Mouse (Mus musculus) heart, embryonic 15.5 days (tissue): ENCODE data around the gene Renbp. TPM values are rescaled to one million over a fixed set of nuclear protein-coding genes. Genes with fewer than 3 reads are reported as not detected.

Experiments used
- ATAC-seq: fragments of 200-750 bp; cut with Nextera tagmentation; replicated peaks from 2 replicates; pipeline ENCODE4 v1.8.0; 2017; ENCODE audit warnings: low read depth, moderate TSS enrichment; ENCODE audit not compliant: insufficient number of reproducible peaks, insufficient read depth, low FRiP score
- H3K27ac ChIP-seq: fragments of 300-500 bp; sonication (generic); 2 replicates; pipeline ENCODE4 v1.5.1; 2015; ENCODE audit warnings: mild to moderate bottlenecking, inconsistent platforms
- H3K27me3 ChIP-seq: fragments of 300-500 bp; sonication (generic); 2 replicates; pipeline ENCODE4 v1.6.1; 2015; ENCODE audit warnings: inconsistent platforms
- H3K36me3 ChIP-seq: fragments of 300-500 bp; sonication (generic); 2 replicates; pipeline ENCODE4 v1.6.1; 2015; ENCODE audit warnings: mild to moderate bottlenecking, inconsistent platforms
- H3K4me1 ChIP-seq: fragments of 300-500 bp; sonication (generic); replicated peaks from 2 replicates; pipeline ENCODE4 v1.6.1; 2015; ENCODE audit warnings: inconsistent platforms
- H3K4me2 ChIP-seq: fragments of 300-500 bp; sonication (generic); 2 replicates; pipeline ENCODE4 v1.6.1; 2015; ENCODE audit warnings: inconsistent platforms, mild to moderate bottlenecking, moderate library complexity
- H3K4me3 ChIP-seq: fragments of 300-500 bp; sonication (generic); 2 replicates; pipeline ENCODE4 v1.5.1; 2015; ENCODE audit warnings: mild to moderate bottlenecking, inconsistent platforms
- H3K9ac ChIP-seq: fragments of 300-500 bp; sonication (generic); 2 replicates; pipeline ENCODE4 v1.6.1; 2015; ENCODE audit warnings: mild to moderate bottlenecking, inconsistent platforms
- H3K9me3 ChIP-seq: fragments of 300-500 bp; sonication (generic); replicated peaks from 2 replicates; pipeline ENCODE4 v1.6.1; 2016; ENCODE audit warnings: inconsistent platforms
- WGBS: fragments of 180-500 bp; shearing (Covaris S2); methylation state at CpG from one replicate; pipeline ENCODE4 v1.1.7; 2015; ENCODE audit warnings: mixed read lengths; 5-methylcytosine and 5-hydroxymethylcytosine counted together
- polyA plus RNA-seq: library from polyadenylated mRNA; unstranded; fragments of >200 nt; fragmentation: Nextera tagmentation; extraction: Ambion mirVana; gene quantifications from 2 replicates; pipeline ENCODE4 v1.2.1, GENCODE M21; 2015

The Renbp gene
- polyA plus RNA-seq, 1 experiment from 2014 or later: 53.5 TPM

- Histone ChIP-seq H3K9ac (no peak within 1 kb of the TSS), H3K4me1 (no peaks in the 10 kb centered on the region), H3K9me3 (no peaks in the 10 kb centered on the region), H3K4me2 (no peak within 1 kb of the TSS), H3K36me3 (no peaks in the 10 kb centered on the region), H3K27ac (no peak within 1 kb of the TSS), H3K4me3 (no peak within 1 kb of the TSS), H3K27me3 (peaks cover 3% of the 10 kb centered on the region; the same call in 1 of the 2 replicates)
- no peak for ATAC-seq
- WGBS: 68% methylated on average over 6 of the region's 6 CpGs
Observed at GRCm38 (mm10) chrX:73891551-73892152, 39.0 kb downstream of the Renbp start, which contains the start of gene Avpr2. Gene Avpr2 (plus strand): TSS chrX:73892102.

GRCm38 (mm10) chrX:73881463-73881862, 49.2 kb downstream of the Renbp start:
- no peaks in the 10 kb centered on the region for H3K9me3 ChIP-seq
- ATAC-seq: no peak
- H3K36me3 ChIP-seq: no peaks in the 10 kb centered on the region
- H3K9ac ChIP-seq: no peak overlapping the region
- WGBS: 29% methylated on average over 6 of the region's 6 CpGs
- peaks cover 5% of the 10 kb centered on the region; the same call in 1 of the 2 replicates for H3K4me1 ChIP-seq
- peaks cover 21% of the 10 kb centered on the region for H3K27me3 ChIP-seq
- no peak overlapping the region for H3K4me3 ChIP-seq
- H3K4me2 ChIP-seq: 0 out of 2 replicates have a peak overlapping the region, but pooled peaks have one; percentile 71
- H3K27ac ChIP-seq: no peak overlapping the region

- Histone ChIP-seq H3K27ac (no peak overlapping the region), H3K9ac (no peak overlapping the region), H3K4me2 (peak overlapping the region; percentile 71), H3K36me3 (no peaks in the 10 kb centered on the region), H3K9me3 (no peaks in the 10 kb centered on the region), H3K4me3 (peak overlapping the region; percentile 43), H3K4me1 (peaks cover 5% of the 10 kb centered on the region; the same call in 1 of the 2 replicates), H3K27me3 (peaks cover 21% of the 10 kb centered on the region)
- WGBS: 20% methylated on average over 16 of the region's 16 CpGs
- no peak for ATAC-seq
Observed at GRCm38 (mm10) chrX:73881036-73881427, 49.6 kb downstream of the Renbp start.

- H3K4me1 ChIP-seq: peaks cover 5% of the 10 kb centered on the region; the same call in 1 of the 2 replicates
- H3K36me3 ChIP-seq: no peaks in the 10 kb centered on the region
- no peak for ATAC-seq
- 10% methylated on average over 38 of the region's 48 CpGs for WGBS
- H3K9ac ChIP-seq: no peak overlapping the region
- no peaks in the 10 kb centered on the region for H3K9me3 ChIP-seq
- H3K4me3 ChIP-seq: peak overlapping the region; percentile 43
- H3K27ac ChIP-seq: no peak overlapping the region
- H3K27me3 ChIP-seq: peaks cover 21% of the 10 kb centered on the region
- H3K4me2 ChIP-seq: peak overlapping the region; percentile 71
Observed at GRCm38 (mm10) chrX:73880194-73881035, 50.2 kb downstream of the Renbp start.

GRCm38 (mm10) chrX:73877014-73877413, 53.6 kb downstream of the Renbp start:
- Histone ChIP-seq H3K9me3 (no peaks in the 10 kb centered on the region), H3K4me1 (peaks cover 5% of the 10 kb centered on the region; the same call in 1 of the 2 replicates), H3K9ac (no peak overlapping the region), H3K27me3 (peaks cover 21% of the 10 kb centered on the region), H3K4me3 (no peak overlapping the region), H3K4me2 (no peak overlapping the region), H3K27ac (no peak overlapping the region), H3K36me3 (no peaks in the 10 kb centered on the region)
- 78% methylated on average over 1 of the region's 1 CpGs for WGBS
- no peak for ATAC-seq

- no peak for ATAC-seq
- Histone ChIP-seq H3K4me3 (no peak overlapping the region), H3K27ac (no peak overlapping the region), H3K36me3 (no peaks in the 10 kb centered on the region), H3K9me3 (no peaks in the 10 kb centered on the region), H3K27me3 (peaks cover 21% of the 10 kb centered on the region), H3K4me2 (no peak overlapping the region), H3K9ac (no peak overlapping the region), H3K4me1 (peaks cover 5% of the 10 kb centered on the region; the same call in 1 of the 2 replicates)
- WGBS: 70% methylated on average over 2 of the region's 2 CpGs
Observed at GRCm38 (mm10) chrX:73875881-73876280, 54.8 kb downstream of the Renbp start.

Other genes starting within 250 kb of the Renbp start
- gene Bcap31, start 214.7 kb downstream of the Renbp start, polyA plus RNA-seq: 163 and 175 TPM in 2 replicates
- 13.1 and 17.4 TPM in 2 replicates for gene Abcd1, start 214.3 kb downstream of the Renbp start, polyA plus RNA-seq
- gene Plxnb3, start 173.8 kb downstream of the Renbp start, polyA plus RNA-seq: 0.57 and 0.75 TPM in 2 replicates
- gene Srpk3, start 156.4 kb downstream of the Renbp start, polyA plus RNA-seq: 82.3 and 85.7 TPM in 2 replicates
- gene Idh3g, start 144.0 kb downstream of the Renbp start, polyA plus RNA-seq: 410 and 432 TPM in 2 replicates
- 135 and 152 TPM in 2 replicates for gene Ssr4, start 143.8 kb downstream of the Renbp start, polyA plus RNA-seq
- gene Pdzd4, start 105.9 kb downstream of the Renbp start, polyA plus RNA-seq: 0.30 and 0.57 TPM in 2 replicates
- gene Avpr2, start 38.7 kb downstream of the Renbp start, polyA plus RNA-seq: 0.04 and 0.22 TPM in 2 replicates
- 0.25 and 2.3 TPM in 2 replicates for gene L1cam, start 34.7 kb downstream of the Renbp start, polyA plus RNA-seq
- gene Arhgap4, start 9.0 kb downstream of the Renbp start, polyA plus RNA-seq: 1.2 and 5.5 TPM in 2 replicates
- 84.5 and 90.5 TPM in 2 replicates for gene Naa10, start 8.9 kb downstream of the Renbp start, polyA plus RNA-seq
- 24.4 and 33.9 TPM in 2 replicates for gene Hcfc1, start 35.5 kb upstream of the Renbp start, polyA plus RNA-seq
- 41.4 and 57.9 TPM in 2 replicates for gene Irak1, start 93.1 kb upstream of the Renbp start, polyA plus RNA-seq
- gene Opn1mw, start 196.6 kb upstream of the Renbp start, polyA plus RNA-seq: not detected in 2 replicates
- gene Mecp2, start 204.5 kb upstream of the Renbp start, polyA plus RNA-seq: 10.5 and 12.0 TPM in 2 replicates
- not detected in 2 replicates for gene Tex28, start 237.0 kb upstream of the Renbp start, polyA plus RNA-seq
- not detected in 2 replicates for gene Tktl1, start 246.4 kb upstream of the Renbp start, polyA plus RNA-seq